Mouse (Mus musculus): ENCODE results near the gene Hoxc12. TPM values are rescaled to one million over a fixed set of nuclear protein-coding genes. Genes with fewer than 3 reads are reported as not detected.

Gene Hoxc12
- polyA plus RNA-seq (2017; shearing (Covaris generic)), result not detected

GRCm38 (mm10) chr15:102936279-102936972 is at the start of gene Hoxc12:
Gene Hoxc12 (plus strand): TSS chr15:102936757.

GRCm38 (mm10) chr15:102921053-102922011 is 15.2 kb upstream of the Hoxc12 start, which contains the start of gene Hoxc13:
Gene Hoxc13 (plus strand): TSS chr15:102921103.

GRCm38 (mm10) chr15:102954192-102955006 is 17.8 kb downstream of the Hoxc12 start, which contains the start of gene Hoxc11:
Gene Hoxc11 (plus strand): TSS chr15:102954427.

GRCm38 (mm10) chr15:102966776-102967311 is 30.3 kb downstream of the Hoxc12 start, which contains the start of gene Hoxc10:
Gene Hoxc10 (plus strand): TSS chr15:102966796.

GRCm38 (mm10) chr15:102967312-102967510 is 30.7 kb downstream of the Hoxc12 start, which contains the start of gene Hoxc5:
Gene Hoxc5 (plus strand): TSS chr15:102967443.

GRCm38 (mm10) chr15:102976171-102976570 is 39.6 kb downstream of the Hoxc12 start, which contains the start of gene Hoxc9:
Gene Hoxc9 (plus strand): TSS chr15:102976439.

Other genes starting within 250 kb of the Hoxc12 start
- 51.9 TPM for gene Calcoco1, start 214.6 kb upstream of the Hoxc12 start, polyA plus RNA-seq (2017; shearing (Covaris generic))
- not detected for gene Hoxc13, start 15.7 kb upstream of the Hoxc12 start, polyA plus RNA-seq (2017; shearing (Covaris generic))
- not detected for gene Hoxc11, start 17.7 kb downstream of the Hoxc12 start, polyA plus RNA-seq (2017; shearing (Covaris generic))
- not detected for gene Hoxc10, start 30.0 kb downstream of the Hoxc12 start, polyA plus RNA-seq (2017; shearing (Covaris generic))
- gene Hoxc5, start 30.7 kb downstream of the Hoxc12 start, polyA plus RNA-seq (2017; shearing (Covaris generic)), result not detected
- not detected for gene Hoxc9, start 39.7 kb downstream of the Hoxc12 start, polyA plus RNA-seq (2017; shearing (Covaris generic))
- not detected for gene Hoxc8, start 53.9 kb downstream of the Hoxc12 start, polyA plus RNA-seq (2017; shearing (Covaris generic))
- gene Hoxc6, start 61.5 kb downstream of the Hoxc12 start, polyA plus RNA-seq (2017; shearing (Covaris generic)), result not detected
- not detected for gene Hoxc4, start 82.2 kb downstream of the Hoxc12 start, polyA plus RNA-seq (2017; shearing (Covaris generic))
- gene Smug1, start 230.3 kb downstream of the Hoxc12 start, polyA plus RNA-seq (2017; shearing (Covaris generic)), result 12.6 TPM